Mouse (Mus musculus): ENCODE data around the gene Bank1.

GRCm38 (mm10) chr3:136070394-136070793, 255.5 kb downstream of the Bank1 start:
- TF ChIP-seq POLR2AphosphoS2 (IDR thresholded peaks at IDR 0.05; ENCODE audit: insufficient read length, low read depth) (no peak), E2F4 (IDR thresholded peaks at IDR 0.05; ENCODE audit: insufficient read depth) (no peak), POLR2A (IDR thresholded peaks at IDR 0.05; ENCODE audit: insufficient read length, low read depth) (no peak), USF1 (IDR thresholded peaks at IDR 0.05; ENCODE audit: low read depth) (peak; percentile 51), TCF3 (IDR thresholded peaks at IDR 0.05; ENCODE audit: insufficient read length, low read depth) (no peak), SRF (IDR thresholded peaks at IDR 0.05; ENCODE audit: control insufficient read depth, insufficient read length, low read depth) (no peak), CEBPB (IDR thresholded peaks at IDR 0.05; ENCODE audit: insufficient read depth, poor library complexity, severe bottlenecking) (no peak), MYOD1 (IDR thresholded peaks at IDR 0.05; ENCODE audit: control insufficient read depth in 1 of 3, insufficient read length in 2 of 3, low read depth in 2 of 3) (no peak)

All from myocyte (in vitro differentiated cells).